Mouse (Mus musculus) heart, adult 8-10 months (tissue): ENCODE measurements around the gene Gm4756. TPM values are rescaled to one million over a fixed set of nuclear protein-coding genes. Genes with fewer than 3 reads are reported as not detected.

ENCODE experiments used
- total RNA-seq, 4 experiments: library from RNA; stranded (reverse); gene quantifications; 2 replicates each; pipeline ENCODE4 v1.2.4; 2022

Gm4756 gene
- total RNA-seq, 4 experiments from 2014 or later, result not detected

Other genes with a start within 250 kb of the Gm4756 start
- gene Rtn1, start 240.6 kb downstream of the Gm4756 start, total RNA-seq, result 1 to 10 TPM; 3.3 to 7.0 (median 5.0) TPM
- gene Lrrc9, start 207.8 kb downstream of the Gm4756 start, total RNA-seq, result under 1 TPM; 0.14 to 0.44 (median 0.23) TPM
- gene Pcnx4, start 113.3 kb downstream of the Gm4756 start, total RNA-seq, result 1 to 10 TPM; 3.3 to 4.5 (median 3.9) TPM
- 10 to 100 TPM; 60.9 to 71.2 (median 69.3) TPM for gene Dhrs7, start 15.2 kb upstream of the Gm4756 start, total RNA-seq
- 100 to 1,000 TPM; 237 to 283 (median 258) TPM for gene Ppm1a, start 107.8 kb upstream of the Gm4756 start, total RNA-seq